Mouse (Mus musculus): Measurements from ENCODE around the gene Vat1l. TPM values are rescaled to one million over a fixed set of nuclear protein-coding genes. Genes with fewer than 3 reads are reported as not detected.

Vat1l gene
- total RNA-seq, 2 experiments from 2014 or later, result 0.05 to 0.17 TPM

DNA sequence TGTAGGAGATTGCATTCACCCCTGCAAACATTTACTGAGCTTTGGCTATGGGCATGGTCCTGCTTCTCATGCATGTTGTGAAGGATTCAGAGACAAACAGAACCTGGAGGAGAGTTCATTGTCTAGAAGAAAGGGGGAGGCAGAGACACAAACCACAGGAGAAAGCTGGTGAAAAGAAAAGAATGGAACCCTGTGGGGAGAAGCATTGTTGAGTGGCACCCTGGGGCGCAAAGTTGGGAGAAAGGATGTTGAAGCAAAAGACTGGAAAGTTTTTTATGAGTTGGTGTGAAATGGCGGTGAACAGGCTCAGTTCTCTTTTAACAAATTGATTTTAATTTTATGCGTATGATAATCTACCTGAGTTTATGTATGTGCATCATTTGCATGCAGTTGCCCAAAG lies 178.8 kb downstream of the Vat1l start:
- no peak for DNase-seq
- intact Hi-C loops (cut with DNase I), result no loop called here

- intact Hi-C loops (cut with DNase I), result no loop called here
- no peak for DNase-seq
These were observed 182.1 kb downstream of the Vat1l start for GRCm38 (mm10) chr8:114387494-114387893.

GRCm38 (mm10) chr8:114390465-114391254 lies 185.2 kb downstream of the Vat1l start:
- DNase-seq, result no peak
- intact Hi-C loops (cut with DNase I), result no loop called here

DNA sequence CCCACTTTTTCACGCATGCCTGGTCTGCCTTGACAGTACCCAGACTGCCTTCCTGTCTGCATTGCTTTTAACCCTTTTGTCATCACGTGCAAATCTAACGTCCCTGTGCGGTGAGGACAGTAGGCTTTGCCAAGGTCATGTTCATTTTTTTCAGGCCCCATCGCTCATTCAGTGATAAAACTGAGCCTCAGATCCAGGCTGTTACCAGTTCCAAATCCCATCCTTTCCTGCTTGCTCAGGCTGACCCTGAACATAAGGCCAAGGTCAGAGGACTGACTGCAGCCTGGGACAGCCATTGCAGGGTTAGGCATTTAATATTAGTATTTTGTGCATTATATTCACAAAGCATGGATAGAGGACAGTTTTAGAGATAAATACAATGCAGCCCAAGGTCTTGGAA lies 192.9 kb downstream of the Vat1l start:
- intact Hi-C loops (cut with DNase I), result no loop called here
- no peak for DNase-seq

DNA sequence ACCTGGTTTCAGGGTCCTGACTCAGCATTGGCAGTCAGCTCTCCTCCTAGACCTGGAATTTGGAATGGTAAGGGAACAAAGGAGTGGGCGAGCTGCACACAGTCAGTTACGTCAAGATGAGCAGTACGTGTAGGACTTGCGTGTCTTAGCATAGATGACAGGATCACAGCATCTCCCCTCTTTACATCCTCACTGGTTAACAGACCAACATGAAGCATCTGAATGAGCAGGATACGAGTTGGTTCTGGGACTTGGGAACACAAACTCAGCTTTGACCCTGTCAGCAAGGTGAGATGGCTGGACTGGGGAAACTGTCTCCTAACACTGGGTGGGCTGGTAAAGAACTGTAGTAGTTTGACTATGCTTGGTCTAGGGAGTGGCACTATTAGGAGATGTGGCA lies 193.9 kb downstream of the Vat1l start:
- no peak for DNase-seq
- intact Hi-C loops (cut with DNase I), result no loop called here

DNA sequence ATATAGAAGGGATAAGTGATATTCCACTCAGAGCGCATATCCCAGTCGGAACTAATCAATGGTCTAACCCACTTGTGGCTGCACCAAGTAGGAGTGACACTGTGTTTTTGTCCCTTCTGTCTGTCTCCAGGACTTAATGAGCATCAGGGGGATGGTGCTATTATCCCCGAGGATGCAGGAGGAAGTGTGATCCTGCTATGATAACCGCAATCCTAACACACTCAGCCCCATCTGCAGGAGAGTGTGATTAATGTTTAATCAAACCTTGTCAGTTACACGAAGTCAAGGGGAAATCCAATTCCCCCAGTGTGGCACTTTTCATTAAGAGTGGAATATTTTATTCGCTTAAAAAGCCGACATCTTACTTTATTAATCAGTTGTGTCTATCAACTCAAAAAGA lies 196.3 kb downstream of the Vat1l start:
- intact Hi-C loops (cut with DNase I), result no loop called here
- no peak for DNase-seq

- DNase-seq, result no peak
- intact Hi-C loops (cut with DNase I), result no loop called here
These were observed 206.0 kb downstream of the Vat1l start for GRCm38 (mm10) chr8:114411421-114411820.

GRCm38 (mm10) chr8:114417786-114418185 lies 212.4 kb downstream of the Vat1l start, which contains the start of gene Clec3a:
Clec3a (plus strand) TSS chr8:114418086.
- intact Hi-C loops (cut with DNase I), result no loop called here
- DNase-seq, result no peak

DNA sequence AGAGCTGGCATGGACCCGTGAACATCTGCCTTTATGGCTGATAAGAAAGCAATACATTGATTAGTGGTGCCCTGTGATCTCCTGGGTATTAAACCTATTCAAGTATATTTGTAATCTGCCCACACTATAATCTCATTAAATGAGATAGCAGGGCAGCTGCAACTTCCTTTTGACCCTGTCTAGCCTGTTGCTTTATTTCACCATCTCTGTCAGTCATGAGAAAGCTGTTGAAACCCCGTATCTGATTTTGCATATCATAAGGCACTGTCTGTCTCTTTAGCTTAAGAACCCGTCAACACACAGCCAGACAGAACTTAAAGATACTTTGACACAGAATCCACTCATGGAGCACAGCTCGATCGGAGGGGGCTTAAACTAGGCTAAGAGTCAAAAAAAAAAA lies 213.1 kb downstream of the Vat1l start:
- intact Hi-C loops (cut with DNase I), result no loop called here
- DNase-seq, result no peak

- intact Hi-C loops (cut with DNase I), result no loop called here
- no peak for DNase-seq
These were observed 213.5 kb downstream of the Vat1l start for GRCm38 (mm10) chr8:114418904-114419303.

DNA sequence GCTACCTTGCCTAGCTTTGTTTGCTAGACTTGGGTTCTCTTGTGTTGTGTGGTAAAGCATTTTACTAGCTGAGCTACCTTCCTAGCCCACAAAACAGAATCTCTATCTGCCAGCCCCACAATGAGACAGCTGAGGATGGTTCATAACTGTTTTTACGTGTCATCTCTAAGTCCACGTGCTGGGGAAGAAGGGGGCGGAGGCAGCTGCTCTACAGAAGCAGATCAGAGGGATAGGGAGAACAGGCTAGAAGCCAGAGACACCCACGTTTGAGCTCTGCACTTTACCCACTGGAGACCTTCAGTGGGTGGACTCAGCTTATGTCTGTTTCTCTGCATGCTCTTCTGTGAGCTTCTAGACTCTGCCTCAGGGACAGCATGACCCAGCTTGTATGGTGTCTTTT lies 216.1 kb downstream of the Vat1l start:
- no peak for DNase-seq
- intact Hi-C loops (cut with DNase I), result no loop called here

Other genes starting within 250 kb of the Vat1l start
- gene Nudt7, start 72.1 kb upstream of the Vat1l start, total RNA-seq (2021), result 100 to 1,000 TPM in 1 of 2 experiments, 10 to 100 TPM in 1; 86.3 to 119 TPM
- gene Clec3a, start 212.5 kb downstream of the Vat1l start, total RNA-seq (2021), result under 1 TPM in 1 of 2 experiments, not detected in 1; 0.75 TPM
- 1 to 10 TPM; 4.6 to 4.8 TPM for gene Wwox, start 234.0 kb downstream of the Vat1l start, total RNA-seq (2021)